Mouse (Mus musculus) megakaryocyte, embryonic 14.5 days (primary cell): ENCODE results near the gene Zdhhc9. TPM values are rescaled to one million over a fixed set of nuclear protein-coding genes. Genes with fewer than 3 reads are reported as not detected.
A peak's percentile ranks its signal among the peaks of the same experiment; 100 is the strongest.

Experiments
- H3K27me3 ChIP-seq: replicated peaks from 2 replicates; pipeline ENCODE3; 2012; ENCODE audit warnings: inconsistent platforms
- H3K36me3 ChIP-seq: replicated peaks from 2 replicates; pipeline ENCODE3; 2012; ENCODE audit warnings: low read length, inconsistent platforms, mixed read lengths
- H3K4me1 ChIP-seq: 2 replicates; pipeline ENCODE4 v1.6.1; 2012; ENCODE audit warnings: inconsistent platforms
- H3K4me3 ChIP-seq: replicated peaks from 2 replicates; pipeline ENCODE3; 2012; ENCODE audit warnings: moderate library complexity, mild to moderate bottlenecking, inconsistent platforms
- H3K9me3 ChIP-seq: 2 replicates; pipeline ENCODE4 v1.6.1; 2012; ENCODE audit warnings: inconsistent platforms
- FLI1 ChIP-seq: IDR thresholded peaks from 2 replicates; pipeline ENCODE4 v1.6.1; 2012; ENCODE audit warnings: low read length, inconsistent platforms, mixed read lengths
- GATA1 ChIP-seq: IDR thresholded peaks from 3 replicates; pipeline ENCODE4 v1.6.1; 2012; ENCODE audit warnings: mixed read lengths, low read length, inconsistent platforms, borderline replicate concordance
- polyA plus RNA-seq: library from polyadenylated mRNA; stranded (reverse); fragments of >175 nt; gene quantifications from 2 replicates; pipeline ENCODE4 v1.2.3, GENCODE M21; 2012; ENCODE audit warnings: low replicate concordance; ENCODE audit not compliant: insufficient read depth

Gene Zdhhc9
- polyA plus RNA-seq, 1 experiment, result 25.6 TPM

DNA sequence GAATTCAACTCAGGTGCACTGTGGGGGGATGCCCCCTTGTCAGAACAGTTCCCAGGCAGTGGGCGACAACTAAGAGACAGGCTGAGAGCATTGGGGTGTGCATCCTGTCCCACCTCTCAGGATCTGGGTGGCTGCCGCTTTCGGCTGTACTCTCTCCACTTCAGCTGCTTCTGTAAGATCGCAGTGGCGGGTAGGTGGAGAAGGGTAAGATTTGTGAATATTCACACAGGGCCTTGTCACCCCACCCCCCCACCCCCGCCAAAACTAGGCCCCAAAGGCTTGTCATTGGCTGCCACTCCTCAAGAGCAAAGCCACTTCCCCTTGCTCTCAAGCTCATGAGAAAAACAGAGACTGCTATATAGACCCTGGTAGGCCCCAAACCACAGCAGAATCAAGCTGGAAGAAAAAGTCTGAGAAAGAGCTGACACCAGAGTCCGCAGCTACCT, 60.9 kb downstream of the Zdhhc9 start:
- H3K4me1 ChIP-seq, result peaks cover 64% of the 10 kb centered on the region
- TF ChIP-seq FLI1, result no peak
- no peak for TF ChIP-seq GATA1
- peaks cover 10% of the 10 kb centered on the region for H3K27me3 ChIP-seq
- H3K9me3 ChIP-seq, result no peaks in the 10 kb centered on the region
- peaks cover 35% of the 10 kb centered on the region for H3K36me3 ChIP-seq
- peak overlapping the region; percentile 92 for H3K4me3 ChIP-seq

DNA sequence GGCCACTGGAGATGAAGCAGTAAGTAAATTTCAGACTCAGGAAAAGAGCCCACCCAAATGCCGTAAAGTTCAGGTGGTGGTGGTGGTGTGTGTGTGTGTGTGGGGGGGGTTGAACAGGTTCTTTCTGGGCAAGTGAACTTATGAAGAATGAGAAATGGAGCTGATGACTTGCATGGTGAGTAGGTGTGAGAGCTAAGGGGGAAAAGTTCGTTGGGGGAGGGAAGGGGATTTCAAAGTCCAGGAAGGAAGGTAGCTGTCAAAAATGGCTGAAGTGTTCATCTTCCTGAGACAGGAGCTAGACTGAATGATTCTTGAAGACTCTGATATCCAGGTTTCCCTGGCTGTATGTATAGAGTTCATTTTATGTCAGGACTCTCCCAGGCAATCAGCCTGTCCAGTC, 61.5 kb downstream of the Zdhhc9 start:
- H3K4me3 ChIP-seq, result peak overlapping the region; percentile 92
- H3K4me1 ChIP-seq, result peaks cover 64% of the 10 kb centered on the region
- TF ChIP-seq GATA1 (no peak), FLI1 (no peak)
- H3K9me3 ChIP-seq, result no peaks in the 10 kb centered on the region
- H3K27me3 ChIP-seq, result peaks cover 10% of the 10 kb centered on the region
- H3K36me3 ChIP-seq, result peaks cover 31% of the 10 kb centered on the region

DNA sequence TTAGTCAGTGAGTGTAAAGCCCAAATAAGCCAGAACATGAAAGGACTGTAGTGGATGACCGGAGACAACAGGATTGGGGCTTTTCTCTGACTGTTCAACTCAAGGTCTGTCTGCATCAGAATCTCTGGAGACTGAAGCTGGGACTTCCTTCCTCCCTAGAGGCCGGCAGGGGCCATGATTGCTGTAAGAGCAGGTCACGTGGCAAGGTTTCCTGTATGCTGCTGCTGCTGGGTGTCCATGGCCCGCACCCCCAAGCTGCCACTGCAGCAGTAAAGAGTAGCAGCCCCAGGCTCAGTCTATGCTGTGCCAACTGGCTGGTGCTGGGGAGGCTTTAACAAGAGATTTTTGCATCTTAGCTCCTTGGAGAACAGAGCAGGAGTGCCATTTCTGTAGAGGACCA, 62.4 kb downstream of the Zdhhc9 start, which contains the start of gene Sash3:
Gene Sash3, plus strand, starts transcription at position 175 of the 400 bp plus-strand sequence.
- Histone ChIP-seq H3K36me3 (peaks cover 24% of the 10 kb centered on the region), H3K4me3 (peak within 1 kb of the TSS; percentile 92), H3K4me1 (peaks cover 65% of the 10 kb centered on the region), H3K9me3 (no peaks in the 10 kb centered on the region), H3K27me3 (peaks cover 12% of the 10 kb centered on the region)
- no peak for TF ChIP-seq GATA1
- no peak for TF ChIP-seq FLI1

DNA sequence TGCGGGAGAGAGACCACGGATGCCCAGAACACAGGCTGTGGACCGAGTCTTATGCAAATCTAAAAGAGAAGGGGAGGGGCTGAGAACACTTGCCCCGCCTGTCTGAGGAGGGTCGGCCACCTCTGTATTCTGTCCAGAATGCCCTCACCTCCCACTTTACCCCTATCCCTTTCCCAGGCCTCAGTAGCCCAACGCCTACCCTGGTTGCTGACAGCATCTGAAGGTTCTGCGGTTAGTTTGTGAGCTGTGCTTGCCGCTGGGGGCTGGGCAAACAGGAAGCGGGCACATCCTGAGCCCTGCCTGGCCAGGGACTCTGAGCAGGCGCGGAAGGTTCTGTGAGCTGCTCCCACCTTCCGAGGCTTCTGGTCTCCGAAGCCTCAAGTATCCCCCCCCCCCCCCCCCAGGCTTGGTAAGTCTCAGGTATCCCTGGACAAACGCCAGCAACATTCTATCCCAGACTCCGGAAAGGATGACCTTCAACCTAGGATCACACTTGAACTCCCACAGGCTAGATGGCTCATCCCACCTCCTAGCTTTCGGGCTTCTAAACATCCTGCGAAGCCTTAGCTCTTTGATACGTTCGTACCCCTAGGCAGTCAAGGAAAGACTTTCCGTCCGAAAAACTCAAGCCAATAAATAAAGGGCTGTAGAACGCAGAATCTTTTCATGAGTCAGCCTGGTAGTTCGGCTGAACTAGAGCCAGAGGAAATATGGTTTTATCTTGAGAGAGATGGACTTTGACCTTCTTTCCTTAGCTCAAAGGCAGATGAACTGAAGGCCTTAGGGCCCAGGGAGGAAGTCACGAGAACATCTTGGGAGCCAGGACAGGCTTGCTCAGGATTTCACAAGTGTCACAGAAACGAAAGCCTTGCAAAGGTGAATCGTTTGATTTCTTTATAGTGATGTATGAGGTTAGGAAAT, 65.0 kb downstream of the Zdhhc9 start:
- no peak for TF ChIP-seq FLI1
- no peak for TF ChIP-seq GATA1
- peaks cover 7% of the 10 kb centered on the region for H3K27me3 ChIP-seq
- H3K4me1 ChIP-seq, result peaks cover 72% of the 10 kb centered on the region
- H3K36me3 ChIP-seq, result peaks cover 5% of the 10 kb centered on the region
- peak overlapping the region; percentile 89 for H3K4me3 ChIP-seq
- no peaks in the 10 kb centered on the region for H3K9me3 ChIP-seq

DNA sequence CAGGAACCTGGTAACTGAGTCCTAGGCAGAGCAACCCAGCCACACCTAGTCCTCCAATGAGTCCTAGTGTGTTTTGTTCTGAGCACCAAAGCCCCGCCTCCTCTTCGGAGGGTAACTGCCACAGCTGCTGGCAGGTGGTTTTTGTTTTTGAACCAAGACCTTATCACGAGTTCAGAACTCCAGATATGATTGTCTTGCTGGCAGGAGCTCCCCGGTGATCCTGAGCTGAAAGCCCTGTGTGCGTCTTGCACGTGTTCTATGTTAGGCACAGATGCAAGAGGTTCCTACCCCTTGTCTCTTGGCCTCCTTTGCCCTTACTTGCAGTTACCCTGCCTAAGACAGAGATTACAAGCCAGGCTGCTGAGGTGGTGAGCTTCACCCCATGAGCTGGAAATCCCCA, 67.2 kb downstream of the Zdhhc9 start:
- no peaks in the 10 kb centered on the region for H3K36me3 ChIP-seq
- TF ChIP-seq FLI1, result no peak
- TF ChIP-seq GATA1, result no peak
- peaks cover 85% of the 10 kb centered on the region for H3K4me1 ChIP-seq
- H3K9me3 ChIP-seq, result no peaks in the 10 kb centered on the region
- peak overlapping the region; percentile 15 for H3K4me3 ChIP-seq
- peaks cover 11% of the 10 kb centered on the region for H3K27me3 ChIP-seq

DNA sequence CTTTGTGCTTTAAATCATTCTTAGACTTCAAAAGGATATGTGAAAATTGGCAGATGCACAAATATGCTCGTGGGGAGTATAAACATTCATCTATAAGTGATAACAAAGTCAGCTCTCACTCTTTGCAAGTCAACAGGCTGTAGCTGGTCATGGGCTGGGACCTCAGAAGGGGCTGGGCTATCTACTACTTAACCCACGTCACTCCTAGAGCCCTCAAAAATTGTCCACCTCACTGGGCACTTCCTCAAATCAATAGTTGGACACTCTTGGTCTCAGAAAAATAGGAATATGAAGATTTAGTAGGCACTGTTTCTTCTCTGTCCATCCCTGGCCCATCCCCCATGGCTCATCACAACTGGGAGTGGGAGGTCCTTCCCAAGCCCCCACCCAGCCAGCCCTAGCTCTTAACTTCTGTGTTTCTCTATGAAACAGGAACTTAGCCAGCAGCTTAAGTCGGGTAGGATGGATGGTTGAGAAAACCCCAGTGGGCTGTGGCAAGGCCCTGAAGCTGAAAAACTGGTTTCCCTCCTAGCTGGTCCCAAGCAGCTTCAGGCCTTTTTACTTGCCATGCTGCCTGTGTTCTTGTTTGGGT, 68.3 kb downstream of the Zdhhc9 start:
- TF ChIP-seq FLI1 (no peak), GATA1 (no peak)
- Histone ChIP-seq H3K4me1 (peaks cover 88% of the 10 kb centered on the region), H3K36me3 (no peaks in the 10 kb centered on the region), H3K9me3 (no peaks in the 10 kb centered on the region), H3K4me3 (no peak overlapping the region), H3K27me3 (peaks cover 12% of the 10 kb centered on the region)

DNA sequence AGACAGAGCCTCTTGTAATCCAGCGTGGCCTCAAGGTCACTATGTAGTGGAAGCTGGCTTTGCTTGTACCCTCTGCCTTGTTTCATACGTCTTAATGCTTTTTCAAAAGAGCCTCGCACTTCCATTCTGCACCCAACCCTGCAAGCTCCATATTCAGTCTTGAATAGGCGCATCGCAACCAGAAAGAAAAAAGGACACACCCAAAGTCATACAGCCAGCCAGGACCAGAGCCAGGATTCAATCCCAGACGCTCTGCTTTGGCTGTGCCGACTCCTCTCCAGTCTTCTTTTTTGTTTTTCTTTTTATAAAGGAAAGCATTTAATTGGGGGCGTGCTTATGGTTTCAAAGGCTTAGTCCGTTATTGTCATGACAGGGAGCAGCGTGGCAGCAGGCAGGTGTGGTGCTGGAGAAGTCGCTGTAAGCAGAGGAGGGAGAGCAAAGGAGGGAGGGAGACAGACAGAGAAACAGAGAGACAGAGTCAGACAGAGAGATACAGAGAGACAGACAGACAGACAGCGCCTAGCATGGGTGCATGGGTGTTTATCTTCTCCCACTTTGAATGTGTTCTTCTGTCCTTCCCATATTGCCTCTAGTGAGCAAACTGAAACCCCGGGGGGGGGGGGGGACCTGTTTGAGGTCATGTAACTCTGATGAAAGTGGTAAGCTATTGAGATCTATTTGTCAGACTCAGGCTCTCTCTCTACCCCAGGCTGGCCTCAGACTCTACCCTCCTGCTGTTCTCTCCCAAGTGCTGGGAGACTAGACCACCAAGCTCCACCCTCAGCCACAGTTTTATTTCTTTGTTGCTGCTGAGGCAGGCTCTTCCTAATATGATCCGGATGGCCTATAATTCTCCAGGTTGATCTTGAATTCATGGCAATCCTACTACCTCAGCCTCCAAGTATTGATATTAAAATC, 69.1 kb downstream of the Zdhhc9 start:
- Histone ChIP-seq H3K27me3 (peaks cover 9% of the 10 kb centered on the region), H3K9me3 (no peaks in the 10 kb centered on the region), H3K4me1 (peaks cover 90% of the 10 kb centered on the region), H3K36me3 (no peaks in the 10 kb centered on the region), H3K4me3 (peak overlapping the region; percentile 81)
- TF ChIP-seq GATA1 (no peak), FLI1 (no peak)

DNA sequence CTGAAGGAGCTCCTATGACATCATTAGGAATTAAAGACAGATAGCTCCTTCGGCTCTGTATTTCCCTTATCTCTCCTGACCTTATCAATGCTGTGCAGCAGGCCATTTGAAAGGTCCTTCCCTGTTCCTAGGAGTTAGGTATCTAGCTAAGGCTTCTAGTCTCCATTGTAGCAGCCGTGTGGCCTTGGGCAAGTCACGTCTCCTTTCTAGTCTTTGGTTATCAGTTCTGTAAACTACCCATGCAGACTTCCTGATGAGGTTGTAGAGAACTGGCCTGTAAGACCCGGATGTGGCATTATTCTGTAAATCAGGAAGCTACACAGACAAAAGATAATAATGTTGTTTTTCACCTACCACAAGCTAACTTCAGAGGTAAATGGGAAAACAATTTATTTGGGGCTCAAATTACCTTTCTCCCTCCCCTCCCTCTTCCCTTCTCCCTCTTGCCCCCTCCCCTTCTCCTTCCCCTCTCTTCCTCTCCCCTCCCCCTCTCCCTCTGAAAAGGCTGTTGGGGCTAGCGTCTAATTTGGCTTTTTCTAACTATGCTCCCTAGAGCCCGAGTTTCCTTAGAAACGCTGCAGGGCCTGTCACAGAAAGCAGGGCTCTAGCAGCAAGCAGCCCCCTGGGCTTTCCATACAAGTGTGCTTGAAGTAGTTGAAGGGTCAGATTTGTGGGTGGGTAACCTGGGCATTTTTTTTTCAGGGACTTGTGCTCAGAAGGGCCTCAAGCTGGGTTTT, 70.0 kb downstream of the Zdhhc9 start:
- Histone ChIP-seq H3K36me3 (no peaks in the 10 kb centered on the region), H3K4me3 (no peak overlapping the region), H3K9me3 (no peaks in the 10 kb centered on the region), H3K27me3 (peaks cover 9% of the 10 kb centered on the region), H3K4me1 (peaks cover 89% of the 10 kb centered on the region)
- TF ChIP-seq FLI1, result no peak
- peak; percentile 74; the same call in 1 of the 3 replicates for TF ChIP-seq GATA1

DNA sequence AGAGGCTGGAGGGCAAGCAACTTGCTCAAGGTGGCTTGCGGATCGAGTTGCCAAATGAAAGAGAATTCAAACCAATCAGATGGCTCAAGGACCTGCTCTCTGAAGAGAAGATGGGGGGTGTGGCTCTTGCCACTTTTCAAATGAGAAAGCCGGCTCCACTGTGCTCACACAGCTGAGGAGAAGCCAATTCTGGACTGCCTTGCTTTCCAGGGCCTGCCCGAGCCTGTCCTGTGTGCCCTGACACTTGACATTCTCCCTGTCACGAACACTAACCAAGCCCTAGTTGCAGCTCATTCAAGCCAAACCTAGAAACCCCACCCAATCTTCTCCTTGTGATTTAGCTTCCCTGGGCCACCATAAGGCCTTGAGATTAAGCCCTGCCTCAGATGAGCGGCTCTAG, 70.7 kb downstream of the Zdhhc9 start:
- peaks cover 85% of the 10 kb centered on the region for H3K4me1 ChIP-seq
- H3K27me3 ChIP-seq, result peaks cover 9% of the 10 kb centered on the region
- H3K4me3 ChIP-seq, result no peak overlapping the region
- no peaks in the 10 kb centered on the region for H3K9me3 ChIP-seq
- TF ChIP-seq FLI1 (no peak), GATA1 (no peak)
- H3K36me3 ChIP-seq, result no peaks in the 10 kb centered on the region
